Mouse (Mus musculus) olfactory bulb, adult 2 months (tissue): ENCODE measurements around the gene Zdhhc9. TPM values are rescaled to one million over a fixed set of nuclear protein-coding genes. Genes with fewer than 3 reads are reported as not detected.
A peak's percentile ranks its signal among the peaks of the same experiment; 100 is the strongest.

Experiments used
- H3K27ac ChIP-seq: fragments of 200-500 bp; 2 replicates; pipeline ENCODE4 v1.5.1; 2012; ENCODE audit warnings: low read depth, low read length; ENCODE audit not compliant: insufficient read depth
- H3K4me1 ChIP-seq: fragments of 200-500 bp; 2 replicates; pipeline ENCODE4 v1.6.1; 2012; ENCODE audit warnings: low read length; ENCODE audit not compliant: control insufficient read depth, insufficient read depth
- H3K4me3 ChIP-seq: fragments of 200-500 bp; 2 replicates; pipeline ENCODE4 v1.5.1; 2012; ENCODE audit warnings: mild to moderate bottlenecking, low read depth, low read length, moderate library complexity; ENCODE audit not compliant: insufficient read depth
- CTCF ChIP-seq: fragments of 200-500 bp; IDR thresholded peaks from 2 replicates; pipeline ENCODE4 v1.5.1; 2012; ENCODE audit warnings: low read depth, mild to moderate bottlenecking, low read length, moderate library complexity; ENCODE audit not compliant: insufficient read depth
- POLR2A ChIP-seq: fragments of 200-500 bp; IDR thresholded peaks from 2 replicates; pipeline ENCODE4 v1.6.1; 2012; ENCODE audit warnings: mild to moderate bottlenecking, low read depth, low read length, moderate library complexity; ENCODE audit not compliant: insufficient read depth
- WGBS: fragments of 180-500 bp; shearing (Covaris S2); methylation state at CpG from one replicate; pipeline ENCODE4 v1.1.7; 2018; 5-methylcytosine and 5-hydroxymethylcytosine counted together
- polyA plus RNA-seq: library from polyadenylated mRNA; stranded (reverse); fragments of >200 nt; gene quantifications from 2 replicates; pipeline ENCODE4 v1.2.4, GENCODE M21; 2012; ENCODE audit warnings: low replicate concordance; ENCODE audit not compliant: missing spikeins, insufficient read depth, insufficient read length

Zdhhc9 gene
- polyA plus RNA-seq, 1 experiment = not detected

- TF ChIP-seq CTCF = no peak
- no peak for TF ChIP-seq POLR2A
- 22% methylated on average over 17 of the region's 17 CpGs for WGBS
- no peak overlapping the region for H3K27ac ChIP-seq
- H3K4me3 ChIP-seq = 0 out of 2 replicates have a peak overlapping the region, but pooled peaks have one; percentile 13
- peaks cover 3% of the 10 kb centered on the region; the same call in 1 of the 2 replicates for H3K4me1 ChIP-seq
Observed at GRCm38 (mm10) chrX:48124132-48125071, 84.3 kb downstream of the Zdhhc9 start.

Other genes with a start within 250 kb of the Zdhhc9 start
- gene Apln, start 174.0 kb downstream of the Zdhhc9 start, polyA plus RNA-seq = not detected in 2 replicates
- gene Xpnpep2, start 100.2 kb downstream of the Zdhhc9 start, polyA plus RNA-seq = not detected in 2 replicates
- gene Sash3, start 62.4 kb downstream of the Zdhhc9 start, polyA plus RNA-seq = not detected in 2 replicates
- not detected in 2 replicates for gene Utp14a, start 48.0 kb upstream of the Zdhhc9 start, polyA plus RNA-seq
- gene Bcorl1, start 132.5 kb upstream of the Zdhhc9 start, polyA plus RNA-seq = not detected in 2 replicates